Mouse (Mus musculus) heart, embryonic 14.5 days (tissue): ENCODE results near the gene Gper1. TPM values are rescaled to one million over a fixed set of nuclear protein-coding genes. Genes with fewer than 3 reads are reported as not detected.

Source experiments
- ATAC-seq: fragments of 200-750 bp; cut with Nextera tagmentation; 2 replicates; pipeline ENCODE4 v1.8.0; 2017; ENCODE audit warnings: low read depth, moderate TSS enrichment; ENCODE audit not compliant: insufficient number of reproducible peaks, insufficient read depth, low FRiP score
- H3K27ac ChIP-seq, 2 experiments: fragments of 200-500 bp in 1 of 2; fragments of 300-500 bp in 1 of 2; sonication (generic) in 1 of 2; replicated peaks in 1 of 2; 2 replicates each; pipeline ENCODE4 v1.5.1; 2012 to 2014; ENCODE audit warnings: low read depth in 2 of 2, low read length in 2 of 2, control low read depth in 1 of 2, mild to moderate bottlenecking in 1 of 2, mixed read lengths in 1 of 2; ENCODE audit not compliant: control insufficient read depth in 1 of 2, insufficient read depth in 1 of 2
- H3K27me3 ChIP-seq: fragments of 300-500 bp; sonication (generic); 2 replicates; pipeline ENCODE4 v1.6.1; 2014; ENCODE audit warnings: mild to moderate bottlenecking, low read length, control low read depth; ENCODE audit not compliant: control insufficient read depth, insufficient read depth
- H3K36me3 ChIP-seq: fragments of 300-500 bp; sonication (generic); 2 replicates; pipeline ENCODE4 v1.6.1; 2014; ENCODE audit warnings: mild to moderate bottlenecking, control low read depth, low read length, mixed read lengths; ENCODE audit not compliant: control insufficient read depth, insufficient read depth
- H3K4me1 ChIP-seq, 2 experiments: fragments of 200-500 bp in 1 of 2; fragments of 300-500 bp in 1 of 2; sonication (generic) in 1 of 2; 2 replicates each; pipeline ENCODE4 v1.6.1; 2012 to 2014; ENCODE audit warnings: low read length in 2 of 2, control low read depth in 1 of 2, mixed read lengths in 1 of 2; ENCODE audit not compliant: control insufficient read depth in 2 of 2, insufficient read depth in 2 of 2
- H3K4me2 ChIP-seq: fragments of 300-500 bp; sonication (generic); 2 replicates; pipeline ENCODE4 v1.6.1; 2014; ENCODE audit warnings: mild to moderate bottlenecking, low read length
- H3K4me3 ChIP-seq, 2 experiments: fragments of 200-500 bp in 1 of 2; fragments of 300-500 bp in 1 of 2; sonication (generic) in 1 of 2; 2 replicates each; pipeline ENCODE4 v1.5.1; 2012 to 2014; ENCODE audit warnings: low read length in 2 of 2, mild to moderate bottlenecking in 2 of 2, control low read depth in 1 of 2, low read depth in 1 of 2, moderate library complexity in 1 of 2; ENCODE audit not compliant: control insufficient read depth in 1 of 2, insufficient read depth in 1 of 2
- H3K9ac ChIP-seq: fragments of 300-500 bp; sonication (generic); 2 replicates; pipeline ENCODE4 v1.6.1; 2014; ENCODE audit warnings: mild to moderate bottlenecking, low read length
- H3K9me3 ChIP-seq: fragments of 300-500 bp; sonication (generic); 2 replicates; pipeline ENCODE4 v1.6.1; 2016; ENCODE audit warnings: low read length, control low read depth; ENCODE audit not compliant: control insufficient read depth
- WGBS: fragments of 180-500 bp; shearing (Covaris S2); extraction: QIAGEN DNeasy Blood & Tissue Kit; methylation state at CpG from one replicate; pipeline ENCODE4 v1.1.7; 2014; 5-methylcytosine and 5-hydroxymethylcytosine counted together
- polyA plus RNA-seq: library from polyadenylated mRNA; unstranded; fragments of >200 nt; fragmentation: Nextera tagmentation; extraction: Ambion mirVana; gene quantifications from 2 replicates; pipeline ENCODE4 v1.2.1, GENCODE M21; 2014

Gene Gper1
- polyA plus RNA-seq, 1 experiment from 2014 or later: 1.8 TPM

- 71% methylated on average over 7 of the region's 7 CpGs for WGBS
- no peak overlapping the region for H3K27ac ChIP-seq
- no peak overlapping the region for H3K4me2 ChIP-seq
- no peaks in the 10 kb centered on the region for H3K9me3 ChIP-seq
- H3K4me3 ChIP-seq: no peak overlapping the region
- no peaks in the 10 kb centered on the region for H3K36me3 ChIP-seq
- H3K27me3 ChIP-seq: no peaks in the 10 kb centered on the region
- H3K4me1 ChIP-seq: peaks cover 7 to 15% of the 10 kb centered on the region in 2 experiments; a peak in 3 of 4 replicates
- H3K9ac ChIP-seq: no peak overlapping the region
- ATAC-seq: no peak
Measured at GRCm38 (mm10) chr5:139432747-139433508, 10.0 kb downstream of the Gper1 start.

GRCm38 (mm10) chr5:139433842-139434568 lies 11.1 kb downstream of the Gper1 start:
- Histone ChIP-seq H3K9me3 (no peaks in the 10 kb centered on the region), H3K36me3 (no peaks in the 10 kb centered on the region)
- 66% methylated on average over 9 of the region's 9 CpGs for WGBS

GRCm38 (mm10) chr5:139434940-139435339 lies 12.0 kb downstream of the Gper1 start:
- Histone ChIP-seq H3K36me3 (no peaks in the 10 kb centered on the region), H3K4me1 (peaks cover 2 to 6% of the 10 kb centered on the region in 2 experiments; a peak in 3 of 4 replicates), H3K4me3 (no peak overlapping the region), H3K27ac (no peak overlapping the region), H3K9ac (no peak overlapping the region), H3K27me3 (no peaks in the 10 kb centered on the region), H3K4me2 (no peak overlapping the region), H3K9me3 (no peaks in the 10 kb centered on the region)
- ATAC-seq: no peak
- WGBS: 73% methylated on average over 8 of the region's 8 CpGs

More at GRCm38 (mm10) chr5:139433842-139434568, 11.1 kb downstream of the Gper1 start:
- Histone ChIP-seq H3K4me2 (no peak overlapping the region), H3K4me3 (no peak overlapping the region), H3K27ac (no peak overlapping the region), H3K9ac (no peak overlapping the region), H3K4me1 (peaks cover 5 to 12% of the 10 kb centered on the region in 2 experiments; a peak in 3 of 4 replicates), H3K27me3 (no peaks in the 10 kb centered on the region)
- no peak for ATAC-seq

- Histone ChIP-seq H3K27me3 (no peaks in the 10 kb centered on the region), H3K4me3 (no peak overlapping the region), H3K4me1 (no peaks in the 10 kb centered on the region; a peak in 1 of 4 replicates), H3K36me3 (no peaks in the 10 kb centered on the region), H3K9ac (no peak overlapping the region), H3K9me3 (no peaks in the 10 kb centered on the region), H3K27ac (no peak overlapping the region), H3K4me2 (no peak overlapping the region)
- no peak for ATAC-seq
- 89% methylated on average over 4 of the region's 4 CpGs for WGBS
Measured at GRCm38 (mm10) chr5:139437769-139438168, 14.8 kb downstream of the Gper1 start.

- ATAC-seq: no peak
- Histone ChIP-seq H3K4me2 (no peak overlapping the region), H3K27me3 (no peaks in the 10 kb centered on the region), H3K9me3 (no peaks in the 10 kb centered on the region), H3K27ac (no peak overlapping the region), H3K36me3 (no peaks in the 10 kb centered on the region), H3K9ac (no peak overlapping the region), H3K4me3 (no peak overlapping the region), H3K4me1 (no peaks in the 10 kb centered on the region; a peak in 1 of 4 replicates)
- WGBS: 87% methylated on average over 12 of the region's 12 CpGs
Measured at GRCm38 (mm10) chr5:139438440-139438839, 15.5 kb downstream of the Gper1 start.

- ATAC-seq: no peak
- Histone ChIP-seq H3K27ac (no peak overlapping the region), H3K36me3 (no peaks in the 10 kb centered on the region), H3K27me3 (no peaks in the 10 kb centered on the region), H3K4me2 (no peak overlapping the region), H3K9me3 (no peaks in the 10 kb centered on the region), H3K4me3 (no peak overlapping the region), H3K4me1 (no peaks in the 10 kb centered on the region; a peak in 1 of 4 replicates), H3K9ac (no peak overlapping the region)
- WGBS: 69% methylated on average over 5 of the region's 5 CpGs
Measured at GRCm38 (mm10) chr5:139440451-139440850, 17.5 kb downstream of the Gper1 start.

GRCm38 (mm10) chr5:139440926-139441725 lies 18.2 kb downstream of the Gper1 start:
- no peak for ATAC-seq
- no peak overlapping the region for H3K4me2 ChIP-seq
- no peaks in the 10 kb centered on the region for H3K27me3 ChIP-seq
- no peaks in the 10 kb centered on the region for H3K36me3 ChIP-seq
- H3K9me3 ChIP-seq: no peaks in the 10 kb centered on the region
- no peaks in the 10 kb centered on the region; a peak in 1 of 4 replicates for H3K4me1 ChIP-seq
- H3K4me3 ChIP-seq: no peak overlapping the region
- no peak overlapping the region for H3K9ac ChIP-seq
- no peak overlapping the region for H3K27ac ChIP-seq
- whole genome bisulfite sequencing: 87% methylated on average over 11 of the region's 11 CpGs
